Mouse (Mus musculus): ENCODE measurements around the gene Spon1. TPM values are rescaled to one million over a fixed set of nuclear protein-coding genes. Genes with fewer than 3 reads are reported as not detected.

Spon1 gene
- polyA plus RNA-seq, 1 experiment from 2014 or later = 39.6 TPM

- H3K36me3 ChIP-seq (ENCODE audit: control insufficient read depth, insufficient read depth, low read length) = no peaks in the 10 kb centered on the region
- ATAC-seq (ENCODE audit: low FRiP score, low TSS enrichment) = no peak
- H3K4me2 ChIP-seq (ENCODE audit: low read length) = no peak overlapping the region
- no peaks in the 10 kb centered on the region for H3K27me3 ChIP-seq (ENCODE audit: control insufficient read depth, insufficient read depth, low read length)
- H3K9ac ChIP-seq (replicated peaks; ENCODE audit: low read length) = no peak overlapping the region
- DNase-seq = no peak
- H3K9me3 ChIP-seq (ENCODE audit: control insufficient read depth, low read length) = no peaks in the 10 kb centered on the region
- H3K4me1 ChIP-seq (ENCODE audit: control insufficient read depth, insufficient read depth, low read length) = peaks cover 12% of the 10 kb centered on the region; the same call in 1 of the 2 replicates
- H3K4me3 ChIP-seq (replicated peaks; ENCODE audit: low read depth, low read length) = no peak overlapping the region
- H3K27ac ChIP-seq (replicated peaks; ENCODE audit: low read depth, low read length) = no peak overlapping the region
- WGBS = 64% methylated on average over 5 of the region's 5 CpGs
These were observed 323.1 kb downstream of the Spon1 start for GRCm38 (mm10) chr7:114088918-114089317.

GRCm38 (mm10) chr7:114090231-114090630 lies 324.4 kb downstream of the Spon1 start:
- DNase-seq (no peak), ATAC-seq (ENCODE audit: low FRiP score, low TSS enrichment) (no peak)
- H3K4me1 ChIP-seq (ENCODE audit: control insufficient read depth, insufficient read depth, low read length) = peaks cover 12% of the 10 kb centered on the region; the same call in 1 of the 2 replicates
- H3K9me3 ChIP-seq (ENCODE audit: control insufficient read depth, low read length) = no peaks in the 10 kb centered on the region
- H3K9ac ChIP-seq (replicated peaks; ENCODE audit: low read length) = no peak overlapping the region
- H3K4me2 ChIP-seq (ENCODE audit: low read length) = no peak overlapping the region
- no peaks in the 10 kb centered on the region for H3K27me3 ChIP-seq (ENCODE audit: control insufficient read depth, insufficient read depth, low read length)
- no peak overlapping the region for H3K4me3 ChIP-seq (replicated peaks; ENCODE audit: low read depth, low read length)
- no peak overlapping the region for H3K27ac ChIP-seq (replicated peaks; ENCODE audit: low read depth, low read length)
- 85% methylated on average over 3 of the region's 3 CpGs for WGBS
- no peaks in the 10 kb centered on the region for H3K36me3 ChIP-seq (ENCODE audit: control insufficient read depth, insufficient read depth, low read length)

DNA sequence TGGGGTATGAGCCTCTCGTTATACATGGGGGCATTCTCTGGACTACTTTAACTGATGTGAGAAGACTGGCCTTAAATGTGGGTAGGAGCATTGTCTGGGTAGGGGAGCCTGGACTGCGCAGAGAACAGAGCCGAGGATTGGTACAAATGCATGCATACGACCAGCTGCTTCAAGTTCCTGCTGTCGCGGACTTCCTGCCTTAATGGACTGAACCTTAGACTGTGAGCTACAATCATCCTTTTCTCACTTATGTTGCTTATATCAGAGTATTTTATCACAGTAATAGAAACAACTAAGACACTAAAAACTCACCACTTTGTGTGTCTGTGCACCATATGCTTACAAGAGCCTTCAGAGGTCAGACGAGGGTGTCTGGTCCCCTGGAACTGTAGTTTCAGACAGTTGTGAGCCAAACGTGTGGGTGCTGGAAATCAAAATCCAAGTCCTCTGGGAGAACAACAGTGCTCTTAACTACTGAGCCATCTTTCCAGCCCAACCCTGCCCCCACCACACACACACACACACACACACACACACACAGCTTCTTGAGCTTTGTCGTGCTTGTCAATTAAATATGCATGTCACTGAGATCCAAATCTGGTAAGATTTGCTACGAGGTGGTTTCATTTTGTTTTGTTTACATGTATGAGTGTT lies 325.2 kb downstream of the Spon1 start:
- ATAC-seq (ENCODE audit: low FRiP score, low TSS enrichment) (no peak), DNase-seq (no peak)
- WGBS = 71% methylated on average over 10 of the region's 10 CpGs

More for the DNA sequence above, 325.2 kb downstream of the Spon1 start:
- H3K36me3 ChIP-seq (ENCODE audit: control insufficient read depth, insufficient read depth, low read length) = no peaks in the 10 kb centered on the region
- no peaks in the 10 kb centered on the region for H3K27me3 ChIP-seq (ENCODE audit: control insufficient read depth, insufficient read depth, low read length)
- no peak overlapping the region for H3K4me2 ChIP-seq (ENCODE audit: low read length)
- H3K4me3 ChIP-seq (replicated peaks; ENCODE audit: low read depth, low read length) = no peak overlapping the region
- H3K9ac ChIP-seq (replicated peaks; ENCODE audit: low read length) = no peak overlapping the region
- H3K4me1 ChIP-seq (ENCODE audit: control insufficient read depth, insufficient read depth, low read length) = peaks cover 12% of the 10 kb centered on the region; the same call in 1 of the 2 replicates
- H3K27ac ChIP-seq (replicated peaks; ENCODE audit: low read depth, low read length) = no peak overlapping the region
- no peaks in the 10 kb centered on the region for H3K9me3 ChIP-seq (ENCODE audit: control insufficient read depth, low read length)
